Comparison of ENCODE assay signal across 18 mouse cellular contexts in the genomic region with DNA sequence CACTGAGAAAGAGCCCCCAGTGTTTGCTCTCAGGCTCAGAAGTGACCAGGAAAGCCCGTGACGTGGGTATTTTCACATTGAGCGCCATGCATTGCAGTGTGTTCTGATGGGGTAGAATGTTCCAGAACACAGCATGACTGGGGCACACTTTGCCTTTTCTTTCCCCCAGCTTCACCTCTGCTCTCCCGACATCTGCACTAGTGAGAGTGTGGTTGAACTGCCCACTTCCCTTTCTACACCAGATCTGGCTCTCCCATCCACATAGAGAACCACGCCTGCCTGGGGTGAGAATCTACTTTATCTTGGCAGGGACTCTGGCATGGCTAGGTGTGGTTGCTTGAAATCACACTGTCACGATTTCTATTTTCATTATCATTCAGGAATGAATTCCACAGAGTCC. TPM values are rescaled to one million over a fixed set of nuclear protein-coding genes. Genes with fewer than 3 reads are reported as not detected.
"Had no signal": no experiment of that assay in that cellular context is flagged by ENCODE, and none has a peak within 500 bp of the region (broad histone marks: within the 10 kb centered on the region; RNA-seq: fewer than 3 reads in every experiment).

No protein-coding gene starts in this region.

- H3K4me1 ChIP-seq: limb, embryonic 12.5 days; liver, embryonic 13.5 days; midbrain, embryonic 15.5 days; stomach, embryonic 15.5 days had no signal

- ATAC-seq: liver, postnatal 0 days; midbrain, embryonic 15.5 days had no signal

- DNase-seq: kidney, adult 11 months; kidney, adult 9 months; kidney, postnatal 36 days; layer of hippocampus, adult 9-11 months; layer of hippocampus, postnatal 36 days; liver; liver, embryonic 13.5 days; liver, postnatal 0 days; lung, postnatal 4 days; retina, postnatal 1 day; right cerebral cortex, postnatal 4 days; thymus, adult 2 months; thymus, postnatal 25 days had no signal

- H3K4me3 ChIP-seq: limb, embryonic 12.5 days; liver, embryonic 13.5 days; midbrain, embryonic 15.5 days; stomach, embryonic 15.5 days had no signal

- H3K27ac ChIP-seq: kidney, postnatal 0 days; limb, embryonic 12.5 days; liver, embryonic 13.5 days; midbrain, embryonic 15.5 days; stomach, embryonic 15.5 days had no signal

RNA-seq across cellular contexts. Expression of a gene that starts 19.7 kb away (rescaled TPM):
- total RNA-seq: layer of hippocampus, postnatal 36 days had no signal
- polyA plus RNA-seq: kidney, postnatal 0 days; limb, embryonic 12.5 days; midbrain, embryonic 15.5 days; neural tube, embryonic 14.5 days had no signal
